Mouse (Mus musculus): ENCODE measurements at regions not wholly inside any gene's neighbourhood (a gene's known extent, or its start where the extent isn't known, plus 50 kb on each side); places are given as distances from the start of the nearest gene placed in this dataset.
"Not testable (repeated sequence)": the region's sequence is repeated elsewhere in the genome, so short reads cannot be mapped to it uniquely, and the experiment has no call there.

GRCm38 (mm10) chr10:99561166-99561818 lies 198.2 kb downstream of the Csl start:
- DNase-seq: peak in 1 of 2 experiments; percentile 15
- intact Hi-C loops (cut with DNase I): no loop called here

DNA sequence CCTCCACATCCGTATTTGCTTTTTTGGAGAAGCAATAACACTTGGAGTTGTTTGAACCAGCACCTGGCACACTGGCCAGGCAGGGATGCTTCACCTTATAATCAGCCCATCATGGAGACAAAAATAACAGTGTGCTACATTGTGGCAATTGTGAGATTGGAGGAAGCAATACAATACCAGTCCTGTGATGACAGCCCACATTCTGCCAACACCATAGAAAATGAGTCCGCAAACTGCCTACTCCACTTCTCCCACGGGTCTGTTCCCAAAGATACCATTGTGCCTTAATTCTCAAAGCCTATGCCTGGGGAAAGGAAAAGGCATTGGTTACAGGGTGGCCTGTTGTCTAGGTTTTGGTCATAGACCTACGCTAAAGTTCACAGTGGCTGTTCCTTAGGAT lies 194.9 kb downstream of the Csl start:
- intact Hi-C loops (cut with DNase I): no loop called here
- DNase-seq: no peak

DNA sequence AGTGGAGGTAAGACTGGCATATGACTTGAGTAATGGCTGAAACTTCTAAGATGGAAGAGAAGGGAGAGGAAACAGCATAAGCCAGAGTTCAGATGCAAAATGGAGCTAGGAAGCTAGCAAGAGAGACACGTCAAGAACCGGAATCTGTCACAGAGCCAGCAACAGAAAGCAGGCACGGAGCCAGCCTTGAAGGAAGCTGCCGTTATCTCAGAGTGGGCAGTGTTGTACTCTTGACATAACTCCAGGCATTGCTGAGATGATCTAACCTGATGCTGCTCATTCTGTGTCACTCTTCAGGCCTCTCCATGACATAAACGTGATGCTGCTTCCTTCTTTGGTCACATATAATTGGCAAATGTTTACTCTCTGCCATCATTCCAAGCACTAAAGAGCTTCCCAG lies 191.0 kb downstream of the Csl start:
- intact Hi-C loops (cut with DNase I): no loop called here
- DNase-seq: peak; percentile 30 to 43

DNA sequence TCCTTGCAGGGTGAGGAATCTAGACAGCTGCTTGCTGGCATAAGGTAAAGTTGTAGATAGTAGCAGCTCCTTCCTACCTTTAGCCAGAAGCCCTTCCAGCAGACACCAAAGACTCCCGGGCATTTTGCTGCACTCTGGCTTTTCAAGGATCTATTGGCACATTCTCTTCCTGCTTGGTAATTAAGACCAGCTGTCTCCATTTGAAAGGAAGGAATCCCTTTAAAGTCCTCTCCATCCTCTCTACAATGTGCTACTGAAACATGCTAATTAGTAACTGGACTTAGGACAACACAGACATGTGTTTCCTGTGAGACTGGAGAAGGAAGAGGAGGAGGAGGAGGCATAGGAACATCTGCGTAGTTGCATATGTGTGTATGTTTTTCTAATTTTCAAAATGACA lies 189.3 kb downstream of the Csl start:
- peak in 1 of 2 experiments; percentile 12 for DNase-seq
- intact Hi-C loops (cut with DNase I): no loop called here

DNA sequence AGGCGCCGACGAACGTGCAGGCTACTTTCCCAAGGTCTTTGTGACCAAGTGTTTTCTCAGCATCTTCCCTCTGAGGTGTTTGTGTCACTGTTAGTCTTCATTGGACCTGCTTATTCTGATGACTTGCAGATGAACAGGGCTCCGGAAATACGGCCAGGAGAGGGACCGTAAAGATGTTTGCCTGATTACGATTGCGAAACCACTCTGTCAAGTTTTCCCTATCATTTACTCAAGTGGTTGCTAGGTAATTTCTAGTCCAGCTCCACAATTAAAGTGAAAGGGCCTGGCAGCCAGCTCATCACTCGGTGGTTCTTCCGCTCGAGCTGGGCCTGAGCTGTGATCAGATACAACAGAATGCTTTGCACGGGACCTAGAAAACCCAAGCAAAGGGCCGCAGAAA lies 185.5 kb downstream of the Csl start:
- no peak for DNase-seq
- intact Hi-C loops (cut with DNase I): no loop called here

DNA sequence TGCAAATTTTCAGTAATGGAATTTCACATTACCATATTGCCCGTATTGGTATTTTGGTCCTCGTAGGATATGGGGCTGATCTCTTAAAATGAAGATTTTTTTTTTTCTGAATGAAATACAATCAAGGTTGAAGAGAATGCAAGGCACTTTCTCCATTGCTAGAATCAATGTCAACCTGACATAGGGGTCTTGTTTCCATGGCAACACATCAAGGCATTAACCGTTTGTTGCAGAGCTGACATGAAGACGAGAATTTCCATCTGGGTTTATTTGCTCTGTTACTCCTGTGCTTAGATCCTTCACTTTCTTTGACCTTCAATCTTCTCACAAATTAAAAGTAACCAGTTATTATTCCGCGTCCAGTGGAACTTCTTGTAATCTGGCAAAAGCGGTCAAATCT lies 184.2 kb downstream of the Csl start:
- DNase-seq: no peak
- intact Hi-C loops (cut with DNase I): loop anchor here (5.0 kb wide), 3 partner anchors 113 to 468 kb away; partner anchors contain the start of genes Galnt4 and Poc1b

- DNase-seq: no peak
- intact Hi-C loops (cut with DNase I): loop anchor here (2.0 to 5.0 kb wide), 4 partner anchors 114 to 469 kb away; partner anchors contain the start of genes Galnt4 and Poc1b
These were observed 183.2 kb downstream of the Csl start for GRCm38 (mm10) chr10:99576301-99576700.

GRCm38 (mm10) chr10:99577041-99577681 lies 182.3 kb downstream of the Csl start:
- intact Hi-C loops (cut with DNase I): loop anchor here (1.0 to 5.0 kb wide), 5 partner anchors 115 to 470 kb away; partner anchors contain the start of genes Galnt4 and Poc1b
- DNase-seq: peak; percentile 53 to 72

- no peak for DNase-seq
- intact Hi-C loops (cut with DNase I): loop anchor here (2.0 to 5.0 kb wide), 4 partner anchors 36 to 471 kb away; partner anchors contain the start of genes Galnt4 and Poc1b
These were observed 181.1 kb downstream of the Csl start for GRCm38 (mm10) chr10:99578366-99578765.

DNA sequence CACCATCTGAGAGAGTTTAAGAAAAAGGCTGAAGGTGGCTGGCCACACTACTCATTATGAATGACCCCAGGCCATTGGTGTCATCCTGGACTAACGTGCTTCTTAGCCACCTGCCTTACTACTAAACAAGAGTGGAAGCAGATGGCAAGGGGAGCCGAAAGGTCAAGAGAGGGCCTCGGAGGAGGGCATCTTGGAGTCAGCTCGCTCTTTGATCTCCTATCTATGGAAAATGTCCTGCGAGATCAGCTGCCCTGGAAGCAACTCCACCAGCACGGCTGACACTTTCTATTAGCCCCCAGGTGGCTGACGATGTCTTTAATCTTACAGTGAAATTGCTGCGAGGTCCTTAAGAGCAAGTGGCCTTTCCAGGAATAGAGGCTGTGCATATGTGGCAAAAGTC lies 179.3 kb downstream of the Csl start:
- intact Hi-C loops (cut with DNase I): no loop called here
- no peak for DNase-seq

DNA sequence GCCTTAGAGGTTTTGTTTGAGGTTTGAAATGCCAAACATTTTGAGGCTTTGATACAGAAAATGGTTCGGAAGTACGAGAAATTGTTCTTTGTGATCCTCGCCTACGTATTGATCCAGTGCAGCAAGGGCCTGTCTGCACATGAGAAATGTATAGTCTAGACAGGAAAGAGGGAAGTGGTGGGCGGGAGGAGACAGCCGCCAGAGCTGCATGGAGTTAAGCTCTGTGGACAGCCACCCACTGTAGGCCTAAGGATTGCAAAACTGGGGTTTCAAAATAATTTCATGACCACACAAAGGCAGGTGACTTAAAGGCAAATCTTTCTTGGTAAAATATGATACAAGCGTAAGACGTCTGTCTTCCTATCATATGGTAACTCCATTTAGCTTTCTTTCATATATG lies 178.4 kb downstream of the Csl start:
- intact Hi-C loops (cut with DNase I): no loop called here
- DNase-seq: no peak

GRCm38 (mm10) chr10:99584855-99585254 lies 174.6 kb downstream of the Csl start:
- intact Hi-C loops (cut with DNase I): no loop called here

DNA sequence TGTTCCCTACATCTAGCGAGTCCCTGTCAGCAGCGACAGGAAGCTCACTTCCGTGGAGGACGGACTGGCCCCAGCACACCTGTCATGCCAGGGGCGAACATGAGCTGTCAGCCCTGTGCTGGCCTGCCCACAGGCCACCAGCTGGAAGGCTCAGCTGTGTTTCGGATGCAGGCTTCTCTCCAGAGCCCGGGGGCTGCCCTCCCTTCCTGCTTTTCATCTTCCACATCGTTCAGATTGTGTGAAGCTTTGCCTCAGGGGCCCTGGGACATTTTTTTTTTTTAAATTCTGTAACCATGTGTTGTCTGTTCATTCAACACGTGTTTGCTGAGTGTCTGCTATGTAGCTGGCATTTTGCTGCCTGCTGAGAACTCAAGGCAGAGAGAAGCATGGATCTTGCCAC lies 167.2 kb downstream of the Csl start:
- intact Hi-C loops (cut with DNase I): no loop called here
- no peak for DNase-seq

More at GRCm38 (mm10) chr10:99584855-99585254, 174.6 kb downstream of the Csl start:
- DNase-seq: no peak

- no peak for DNase-seq
- intact Hi-C loops (cut with DNase I): no loop called here
These were observed 163.8 kb downstream of the Csl start for GRCm38 (mm10) chr10:99595659-99596058.

- DNase-seq; intact Hi-C loops (cut with DNase I): not testable (repeated sequence)
These were observed 160.0 kb downstream of the Csl start for GRCm38 (mm10) chr10:99599142-99600120.

- no peak for DNase-seq
- intact Hi-C loops (cut with DNase I): no loop called here
These were observed 157.1 kb downstream of the Csl start for GRCm38 (mm10) chr10:99602331-99602730.

- intact Hi-C loops (cut with DNase I): no loop called here
- DNase-seq: no peak
These were observed 155.3 kb downstream of the Csl start for GRCm38 (mm10) chr10:99604172-99604571.

DNA sequence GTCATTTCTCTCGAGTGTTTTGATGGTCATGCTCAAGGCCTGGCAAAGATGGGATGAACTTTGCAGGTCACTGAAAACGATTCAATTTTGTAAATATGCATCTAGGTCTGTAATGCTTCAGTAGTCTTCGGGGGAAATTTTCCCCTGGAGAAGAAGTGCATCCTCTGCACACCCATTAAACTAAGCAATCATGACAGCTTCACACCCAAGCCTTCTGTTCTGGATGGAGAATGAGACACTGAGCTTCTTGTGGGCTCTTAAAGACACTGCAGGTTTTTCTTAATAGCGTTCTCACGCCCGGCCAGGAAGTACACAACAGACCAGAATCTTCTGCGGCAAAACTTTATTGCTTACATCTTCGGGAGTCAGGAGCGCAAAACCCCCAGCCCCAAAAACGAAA lies 151.0 kb downstream of the Csl start:
- intact Hi-C loops (cut with DNase I): no loop called here
- no peak for DNase-seq

- no peak for DNase-seq
- intact Hi-C loops (cut with DNase I): no loop called here
These were observed 150.0 kb downstream of the Csl start for GRCm38 (mm10) chr10:99609420-99609819.

DNA sequence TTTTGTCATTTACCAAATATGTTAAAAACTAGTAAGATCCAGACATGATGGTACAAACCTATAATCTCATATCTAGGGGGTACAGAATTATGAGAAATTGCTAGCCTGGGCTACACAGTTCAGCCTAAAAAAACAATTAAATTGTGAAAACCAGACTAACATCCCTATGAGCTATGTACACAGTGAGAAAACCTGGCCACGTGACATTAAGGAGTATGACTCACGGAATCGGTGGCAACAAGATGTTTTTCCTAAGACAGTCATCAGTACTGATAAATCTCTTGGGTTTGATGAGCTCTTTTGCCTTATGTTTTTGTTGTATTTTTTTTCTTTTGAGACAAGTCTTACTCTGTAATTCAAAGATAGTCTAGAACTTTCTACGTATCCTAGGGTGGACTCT lies 148.6 kb downstream of the Csl start:
- no peak for DNase-seq
- intact Hi-C loops (cut with DNase I): no loop called here
